Mouse (Mus musculus) ES-E14 (cell line): ENCODE measurements around the gene Zfp354b.
A peak's percentile ranks its signal among the peaks of the same experiment; 100 is the strongest.

Experiments used
- CHD2 ChIP-seq: IDR thresholded peaks from 2 replicates; pipeline ENCODE4 v1.6.1; 2014; ENCODE audit warnings: mild to moderate bottlenecking, low read depth, low read length, inconsistent platforms
- HCFC1 ChIP-seq: IDR thresholded peaks from 2 replicates; pipeline ENCODE4 v1.6.1; 2012; ENCODE audit warnings: low read length, inconsistent platforms, borderline replicate concordance; ENCODE audit not compliant: insufficient read depth
- MAFK ChIP-seq: IDR thresholded peaks from 2 replicates; pipeline ENCODE4 v1.6.1; 2014; ENCODE audit warnings: mild to moderate bottlenecking, low read depth, low read length, inconsistent platforms; ENCODE audit not compliant: insufficient read depth
- ZC3H11A ChIP-seq: IDR thresholded peaks from 2 replicates; pipeline ENCODE4 v1.6.1; 2012; ENCODE audit warnings: low read depth, mild to moderate bottlenecking, inconsistent platforms, low read length, borderline replicate concordance
- ZNF384 ChIP-seq: IDR thresholded peaks from 2 replicates; pipeline ENCODE4 v1.6.1; 2012; ENCODE audit warnings: low read depth, low read length, inconsistent platforms

DNA sequence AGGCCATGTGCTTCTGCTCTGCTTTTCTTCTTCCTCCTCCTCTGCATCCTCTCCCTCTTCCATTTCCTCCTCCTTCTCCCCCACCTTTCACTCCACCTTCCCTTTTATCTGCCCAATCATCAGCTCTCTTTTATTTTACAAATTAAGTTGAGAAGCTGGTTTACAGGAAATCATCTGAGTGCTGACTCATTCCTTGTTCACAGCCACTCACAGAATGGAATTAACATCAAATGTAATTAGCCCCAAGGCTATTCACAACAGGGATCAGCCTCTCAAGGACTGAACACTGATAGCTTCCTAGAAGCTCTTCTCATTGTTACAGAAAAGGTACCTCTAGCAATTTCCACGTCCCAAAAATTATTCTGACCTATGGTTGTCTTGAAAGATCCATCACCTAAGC, 34.1 kb downstream of the Zfp354b start:
- no peak for TF ChIP-seq ZNF384
- no peak for TF ChIP-seq CHD2
- no peak for TF ChIP-seq ZC3H11A
- TF ChIP-seq HCFC1, result no peak
- TF ChIP-seq MAFK, result peak; percentile 52
